Mouse (Mus musculus) cortical plate, adult 2 months (tissue): Measurements from ENCODE around the gene Pnkd.

ENCODE experiments used
- CTCF ChIP-seq: fragments of 200-500 bp; IDR thresholded peaks from 2 replicates; pipeline ENCODE4 v1.5.1; 2011; ENCODE audit warnings: mild to moderate bottlenecking, control low read depth, low read length; ENCODE audit not compliant: insufficient read depth; ENCODE audit errors: extremely low read depth
- POLR2A ChIP-seq: fragments of 200-500 bp; IDR thresholded peaks from 2 replicates; pipeline ENCODE4 v1.6.1; 2011; ENCODE audit warnings: mild to moderate bottlenecking, low read length, control low read depth; ENCODE audit not compliant: insufficient read depth; ENCODE audit errors: extremely low read depth

DNA sequence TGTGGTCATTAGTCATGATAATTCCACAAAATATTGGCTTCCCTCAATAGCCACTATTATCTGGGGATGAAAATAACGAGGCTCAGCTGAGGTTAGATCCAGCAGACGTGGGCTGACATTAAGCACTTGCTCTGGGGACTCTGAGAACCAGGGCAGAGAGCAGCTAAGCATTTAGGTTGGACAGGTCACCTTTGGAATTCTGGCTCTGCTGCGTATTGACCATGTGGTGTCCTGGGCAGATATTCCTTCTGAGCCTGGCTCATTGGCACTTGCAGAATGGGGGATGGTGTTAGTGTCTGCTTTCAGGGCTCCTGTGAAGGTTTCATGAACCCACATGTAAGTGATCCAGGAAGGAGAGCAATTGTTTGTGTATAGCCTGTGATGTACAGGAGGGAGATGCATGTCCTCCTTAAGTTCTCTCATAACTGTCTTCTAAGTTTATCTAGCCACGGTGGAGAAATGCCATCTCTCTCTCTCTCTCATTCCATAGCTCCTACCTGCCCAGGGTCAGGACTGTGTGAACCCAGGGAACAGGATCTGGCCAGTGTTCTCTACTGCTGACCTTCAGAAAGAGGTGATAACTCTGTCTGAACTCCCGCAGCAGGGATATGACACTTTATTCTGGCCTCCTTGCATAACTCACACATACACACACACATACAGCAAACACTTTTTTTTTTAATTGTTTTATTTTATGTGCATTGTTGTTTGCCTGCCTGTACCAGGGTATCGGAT lies 50.9 kb downstream of the Pnkd start:
- TF ChIP-seq POLR2A (no peak), CTCF (no peak)
